Mouse (Mus musculus) cortical plate, adult 2 months (tissue): Measurements from ENCODE around the gene Pcdh9. TPM values are rescaled to one million over a fixed set of nuclear protein-coding genes. Genes with fewer than 3 reads are reported as not detected.

Experiments used
- H3K27ac ChIP-seq: fragments of 200-500 bp; 2 replicates; pipeline ENCODE4 v1.5.1; 2012; ENCODE audit warnings: low read length, control low read depth, inconsistent platforms; ENCODE audit not compliant: insufficient read depth
- H3K4me1 ChIP-seq: fragments of 200-500 bp; 2 replicates; pipeline ENCODE4 v1.6.1; 2011; ENCODE audit warnings: low read length; ENCODE audit not compliant: control insufficient read depth, insufficient read depth
- H3K4me3 ChIP-seq: fragments of 200-500 bp; 2 replicates; pipeline ENCODE4 v1.5.1; 2011; ENCODE audit warnings: mild to moderate bottlenecking, low read length, control low read depth; ENCODE audit not compliant: insufficient read depth
- CTCF ChIP-seq: fragments of 200-500 bp; IDR thresholded peaks from 2 replicates; pipeline ENCODE4 v1.5.1; 2011; ENCODE audit warnings: mild to moderate bottlenecking, control low read depth, low read length; ENCODE audit not compliant: insufficient read depth; ENCODE audit errors: extremely low read depth
- POLR2A ChIP-seq: fragments of 200-500 bp; IDR thresholded peaks from 2 replicates; pipeline ENCODE4 v1.6.1; 2011; ENCODE audit warnings: mild to moderate bottlenecking, low read length, control low read depth; ENCODE audit not compliant: insufficient read depth; ENCODE audit errors: extremely low read depth
- polyA plus RNA-seq: library from polyadenylated mRNA; depleted of rRNA; stranded (reverse); fragments of >200 nt; gene quantifications from 2 replicates; pipeline ENCODE4 v1.2.3, GENCODE M21; 2012

Gene Pcdh9
- polyA plus RNA-seq, 1 experiment = 68.3 TPM

- H3K27ac ChIP-seq = no peak overlapping the region
- TF ChIP-seq CTCF = no peak
- no peak for TF ChIP-seq POLR2A
- no peak overlapping the region for H3K4me3 ChIP-seq
- no peaks in the 10 kb centered on the region for H3K4me1 ChIP-seq
These were observed 282.9 kb downstream of the Pcdh9 start for GRCm38 (mm10) chr14:93607546-93607945.

- no peak overlapping the region for H3K27ac ChIP-seq
- no peak overlapping the region for H3K4me3 ChIP-seq
- no peak for TF ChIP-seq POLR2A
- no peak for TF ChIP-seq CTCF
- H3K4me1 ChIP-seq = no peaks in the 10 kb centered on the region
These were observed 290.5 kb downstream of the Pcdh9 start for GRCm38 (mm10) chr14:93599997-93600396.

DNA sequence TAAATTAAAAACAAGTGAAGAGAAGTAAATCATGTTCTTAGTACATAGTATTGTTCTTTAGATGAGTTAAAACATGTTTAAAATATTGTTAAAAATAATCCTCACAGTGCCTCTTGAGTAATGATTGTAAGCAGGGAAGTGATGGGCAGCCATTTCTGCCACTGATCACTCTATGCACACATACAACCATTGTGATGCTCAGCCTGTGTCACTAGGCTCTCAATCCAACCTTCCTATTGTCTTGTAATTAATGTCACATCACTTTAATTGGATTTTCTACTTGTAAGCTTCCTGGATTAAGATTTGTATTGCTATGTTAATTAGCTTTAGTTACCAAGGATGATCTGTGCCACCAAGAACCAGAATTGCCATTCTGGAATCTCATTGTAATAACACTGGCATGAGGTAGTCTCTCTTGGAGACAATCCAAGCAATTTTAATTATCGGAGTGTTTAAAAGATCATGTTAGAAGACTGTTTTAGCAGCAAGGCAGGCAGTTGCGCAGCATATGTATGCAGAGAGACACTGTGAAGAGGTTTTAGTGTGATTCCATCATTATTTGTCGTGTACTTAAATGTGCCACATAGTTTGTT is 305.0 kb downstream of the Pcdh9 start:
- Histone ChIP-seq H3K4me1 (no peaks in the 10 kb centered on the region), H3K4me3 (no peak overlapping the region), H3K27ac (no peak overlapping the region)
- TF ChIP-seq CTCF (no peak), POLR2A (no peak)

DNA sequence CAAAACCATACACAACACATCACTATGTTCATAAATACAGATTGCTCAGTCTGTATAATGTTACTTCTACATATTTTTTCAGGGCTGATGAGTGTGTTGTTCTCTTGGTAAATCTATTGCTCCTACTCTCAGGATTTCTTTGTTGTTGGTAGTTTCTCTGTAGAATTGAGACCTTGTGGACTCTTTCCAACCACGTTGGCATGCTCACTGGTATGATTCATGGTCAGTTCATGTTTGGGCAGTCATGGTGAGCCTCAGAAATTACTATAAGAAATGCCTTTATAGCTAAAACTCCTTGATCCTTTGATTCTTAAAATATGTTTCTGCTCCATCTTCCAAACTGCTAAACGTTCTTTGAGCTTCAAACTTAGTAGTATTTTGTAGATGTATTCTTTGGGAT is 326.1 kb downstream of the Pcdh9 start:
- no peak overlapping the region for H3K4me3 ChIP-seq
- no peak overlapping the region for H3K27ac ChIP-seq
- TF ChIP-seq POLR2A (no peak), CTCF (no peak)
- H3K4me1 ChIP-seq = no peaks in the 10 kb centered on the region

- TF ChIP-seq POLR2A (no peak), CTCF (no peak)
- no peaks in the 10 kb centered on the region for H3K4me1 ChIP-seq
- no peak overlapping the region for H3K27ac ChIP-seq
These were observed 328.9 kb downstream of the Pcdh9 start for GRCm38 (mm10) chr14:93561577-93561976.

DNA sequence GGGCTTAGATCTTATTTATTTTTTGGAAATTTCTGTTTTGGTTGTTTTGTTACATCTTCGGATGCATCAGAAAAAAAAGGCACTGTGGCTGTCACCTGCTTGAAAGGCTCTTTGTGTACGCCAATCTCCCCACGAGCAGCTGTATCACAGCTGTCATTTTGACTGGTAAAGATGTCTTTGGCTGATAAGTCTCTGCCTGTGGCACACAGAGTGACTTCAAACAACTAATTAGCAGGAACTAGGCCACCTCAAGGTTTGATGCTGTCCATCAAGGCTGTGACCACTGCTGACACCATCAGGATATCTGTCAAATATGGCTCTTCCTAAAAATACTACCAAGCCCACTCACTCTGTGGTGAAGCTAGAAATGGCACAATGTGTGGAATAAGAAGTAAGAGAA is 336.7 kb downstream of the Pcdh9 start:
- H3K4me1 ChIP-seq = no peaks in the 10 kb centered on the region
- no peak overlapping the region for H3K4me3 ChIP-seq
- H3K27ac ChIP-seq = no peak overlapping the region
- TF ChIP-seq CTCF (no peak), POLR2A (no peak)

More at GRCm38 (mm10) chr14:93561577-93561976, 328.9 kb downstream of the Pcdh9 start:
- H3K4me3 ChIP-seq = no peak overlapping the region

DNA sequence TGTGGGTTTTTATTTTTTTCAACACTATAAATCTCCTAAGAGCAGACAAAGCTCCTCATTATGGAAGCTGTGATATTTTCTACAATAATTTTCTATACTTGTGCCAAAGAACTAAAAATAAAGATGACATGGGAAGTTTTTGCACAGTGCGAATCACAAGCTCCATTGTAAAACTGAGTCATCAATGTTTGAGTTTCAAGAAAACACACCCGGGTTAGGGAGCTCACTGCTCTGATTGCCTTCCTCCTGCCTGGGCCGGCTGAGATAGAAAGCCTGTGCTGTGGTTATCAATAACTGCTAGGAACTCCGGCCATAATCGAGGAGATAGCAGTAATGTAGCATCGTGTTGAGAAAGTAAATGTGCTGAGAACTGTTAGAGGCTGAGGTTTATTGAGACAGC is 344.9 kb downstream of the Pcdh9 start:
- Histone ChIP-seq H3K4me1 (peaks cover 2% of the 10 kb centered on the region), H3K4me3 (no peak overlapping the region), H3K27ac (no peak overlapping the region)
- no peak for TF ChIP-seq POLR2A
- TF ChIP-seq CTCF = no peak

DNA sequence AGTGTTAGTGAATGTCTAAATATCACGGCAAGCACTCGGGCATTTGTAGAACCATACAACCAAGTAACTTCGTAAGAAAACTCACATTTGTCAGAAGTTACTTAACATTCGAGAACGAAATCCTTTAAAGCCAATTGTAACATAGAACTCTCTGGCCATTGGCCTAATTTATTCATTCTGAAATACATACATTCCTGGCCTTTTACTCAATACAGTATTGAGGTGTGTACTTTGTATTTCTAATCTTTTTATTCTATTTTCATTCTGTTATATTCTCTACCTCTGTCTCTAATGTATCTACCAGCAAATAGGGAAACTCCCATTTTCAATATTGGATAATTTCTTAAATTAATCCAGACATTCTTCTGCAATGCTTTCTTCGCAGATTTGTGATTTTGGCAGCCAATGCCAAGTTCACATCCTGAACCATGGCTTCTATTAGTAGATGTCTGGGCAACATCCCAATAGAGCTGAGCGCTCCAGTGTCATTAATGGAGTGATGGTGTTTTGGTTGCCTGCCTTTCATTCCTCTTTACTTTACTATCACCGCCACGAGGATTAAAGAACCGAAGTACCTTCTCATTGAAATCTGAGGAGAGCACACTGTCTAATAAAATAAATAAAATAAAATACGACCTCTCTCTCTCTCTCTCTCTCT is 346.4 kb downstream of the Pcdh9 start:
- TF ChIP-seq CTCF (no peak), POLR2A (no peak)

GRCm38 (mm10) chr14:93543561-93543960 is 346.9 kb downstream of the Pcdh9 start:
- no peak overlapping the region for H3K4me3 ChIP-seq
- H3K27ac ChIP-seq = no peak overlapping the region
- peaks cover 4% of the 10 kb centered on the region for H3K4me1 ChIP-seq
- TF ChIP-seq CTCF = no peak
- no peak for TF ChIP-seq POLR2A

More for the DNA sequence above, 346.4 kb downstream of the Pcdh9 start:
- no peak overlapping the region for H3K4me3 ChIP-seq
- H3K4me1 ChIP-seq = peaks cover 4% of the 10 kb centered on the region
- no peak overlapping the region; the same call in 1 of the 2 replicates for H3K27ac ChIP-seq

- Histone ChIP-seq H3K27ac (peak overlapping the region; percentile 53; the same call in 1 of the 2 replicates), H3K4me3 (no peak overlapping the region), H3K4me1 (peaks cover 3% of the 10 kb centered on the region; the same call in 1 of the 2 replicates)
- TF ChIP-seq CTCF (no peak), POLR2A (no peak)
These were observed 355.6 kb downstream of the Pcdh9 start for GRCm38 (mm10) chr14:93534928-93535327.

DNA sequence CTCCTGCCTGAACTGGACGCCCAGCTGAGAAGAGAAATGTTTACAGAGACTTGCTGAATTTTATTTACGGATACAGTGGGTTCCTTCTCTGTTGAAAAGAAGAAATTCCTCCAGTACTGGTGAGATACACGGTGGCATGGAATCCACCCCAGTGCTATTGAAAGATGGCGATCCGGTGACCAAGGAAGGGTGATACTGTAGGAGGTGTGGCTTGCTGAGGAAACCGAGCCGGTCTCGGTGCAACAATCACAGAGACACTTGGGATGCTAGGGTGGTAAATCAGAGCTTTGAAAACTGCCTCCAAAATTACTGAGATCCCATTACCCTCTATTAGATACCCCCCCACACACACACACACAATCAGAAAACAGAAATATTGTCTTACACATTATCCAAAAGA is 367.0 kb downstream of the Pcdh9 start:
- TF ChIP-seq CTCF (no peak), POLR2A (no peak)
- H3K4me3 ChIP-seq = no peak overlapping the region
- H3K4me1 ChIP-seq = no peaks in the 10 kb centered on the region
- H3K27ac ChIP-seq = no peak overlapping the region
